Mouse (Mus musculus) intestine, embryonic 14.5 days (tissue): ENCODE results near the gene Gabarapl2. TPM values are rescaled to one million over a fixed set of nuclear protein-coding genes. Genes with fewer than 3 reads are reported as not detected.
A peak's percentile ranks its signal among the peaks of the same experiment; 100 is the strongest.
"Not testable (repeated sequence)": the region's sequence is repeated elsewhere in the genome, so short reads cannot be mapped to it uniquely, and the experiment has no call there.

ENCODE experiments used
- ATAC-seq: fragments of 200-750 bp; cut with Nextera tagmentation; replicated peaks from 2 replicates; pipeline ENCODE4 v1.8.0; 2017; ENCODE audit warnings: low read depth, moderate number of reproducible peaks, moderate TSS enrichment, moderate library complexity; ENCODE audit not compliant: low FRiP score, low TSS enrichment
- DNase-seq: peaks from one replicate; pipeline ENCODE4 v3.0.0-alpha.2; 2018; ENCODE audit warnings: low spot score
- H3K27ac ChIP-seq: fragments of 300-500 bp; sonication (generic); 2 replicates; pipeline ENCODE4 v1.5.1; 2014; ENCODE audit warnings: low read depth, mild to moderate bottlenecking, control low read depth
- H3K27me3 ChIP-seq: fragments of 300-500 bp; sonication (generic); replicated peaks from 2 replicates; pipeline ENCODE4 v1.6.1; 2014; ENCODE audit warnings: low read length, control low read depth; ENCODE audit not compliant: control insufficient read depth, insufficient read depth
- H3K36me3 ChIP-seq: fragments of 300-500 bp; sonication (generic); 2 replicates; pipeline ENCODE4 v1.6.1; 2014; ENCODE audit warnings: low read length, control low read depth; ENCODE audit not compliant: control insufficient read depth, insufficient read depth
- H3K4me1 ChIP-seq: fragments of 300-500 bp; sonication (generic); replicated peaks from 2 replicates; pipeline ENCODE4 v1.6.1; 2014; ENCODE audit warnings: low read length, control low read depth, mixed read lengths; ENCODE audit not compliant: control insufficient read depth, insufficient read depth
- H3K4me2 ChIP-seq: fragments of 300-500 bp; sonication (generic); 2 replicates; pipeline ENCODE4 v1.6.1; 2014; ENCODE audit warnings: low read length
- H3K4me3 ChIP-seq: fragments of 300-500 bp; sonication (generic); 2 replicates; pipeline ENCODE4 v1.5.1; 2014; ENCODE audit warnings: low read depth, low read length, control low read depth, mixed read lengths
- H3K9ac ChIP-seq: fragments of 300-500 bp; sonication (generic); 2 replicates; pipeline ENCODE4 v1.6.1; 2014; ENCODE audit warnings: mild to moderate bottlenecking, low read length
- H3K9me3 ChIP-seq: fragments of 300-500 bp; sonication (generic); 2 replicates; pipeline ENCODE4 v1.6.1; 2016; ENCODE audit warnings: low read length, control low read depth; ENCODE audit not compliant: control insufficient read depth
- WGBS: fragments of 180-500 bp; shearing (Covaris S2); extraction: QIAGEN DNeasy Blood & Tissue Kit; methylation state at CpG from one replicate; pipeline ENCODE4 v1.1.7; 2014; 5-methylcytosine and 5-hydroxymethylcytosine counted together
- polyA plus RNA-seq: library from polyadenylated mRNA; unstranded; fragments of >200 nt; fragmentation: Nextera tagmentation; extraction: Ambion mirVana; gene quantifications from 2 replicates; pipeline ENCODE4 v1.2.1, GENCODE M21; 2014

The Gabarapl2 gene
- polyA plus RNA-seq, 1 experiment from 2014 or later, result 182 TPM

DNA sequence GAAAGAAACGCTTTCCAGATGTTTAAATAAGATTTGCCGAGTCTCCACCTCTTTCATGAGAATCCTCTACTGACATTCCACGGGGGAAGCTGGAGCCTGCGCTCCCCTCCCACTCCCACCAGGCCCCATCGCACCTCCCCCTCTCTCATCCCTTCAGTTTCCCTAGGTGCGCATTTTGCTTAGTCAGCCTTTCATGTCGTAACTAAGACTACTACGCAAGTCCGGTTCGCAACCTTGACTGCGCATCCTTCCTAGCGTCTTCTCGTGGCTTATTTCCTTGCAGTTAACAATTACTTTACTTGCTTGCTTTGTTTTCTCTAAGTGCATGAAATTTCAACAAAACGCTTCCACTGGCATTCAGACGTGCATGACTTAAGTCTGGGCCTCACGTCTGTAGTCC lies 8.8 kb upstream of the Gabarapl2 start:
- Histone ChIP-seq H3K27me3 (no peaks in the 10 kb centered on the region), H3K4me2 (peak overlapping the region; percentile 87; the same call in 1 of the 2 replicates), H3K4me3 (no peak overlapping the region), H3K9ac (no peak overlapping the region), H3K36me3 (no peaks in the 10 kb centered on the region), H3K9me3 (no peaks in the 10 kb centered on the region), H3K27ac (no peak overlapping the region), H3K4me1 (peaks cover 10% of the 10 kb centered on the region)
- ATAC-seq, result no peak
- 69% methylated on average over 16 of the region's 16 CpGs for WGBS
- no peak for DNase-seq

DNA sequence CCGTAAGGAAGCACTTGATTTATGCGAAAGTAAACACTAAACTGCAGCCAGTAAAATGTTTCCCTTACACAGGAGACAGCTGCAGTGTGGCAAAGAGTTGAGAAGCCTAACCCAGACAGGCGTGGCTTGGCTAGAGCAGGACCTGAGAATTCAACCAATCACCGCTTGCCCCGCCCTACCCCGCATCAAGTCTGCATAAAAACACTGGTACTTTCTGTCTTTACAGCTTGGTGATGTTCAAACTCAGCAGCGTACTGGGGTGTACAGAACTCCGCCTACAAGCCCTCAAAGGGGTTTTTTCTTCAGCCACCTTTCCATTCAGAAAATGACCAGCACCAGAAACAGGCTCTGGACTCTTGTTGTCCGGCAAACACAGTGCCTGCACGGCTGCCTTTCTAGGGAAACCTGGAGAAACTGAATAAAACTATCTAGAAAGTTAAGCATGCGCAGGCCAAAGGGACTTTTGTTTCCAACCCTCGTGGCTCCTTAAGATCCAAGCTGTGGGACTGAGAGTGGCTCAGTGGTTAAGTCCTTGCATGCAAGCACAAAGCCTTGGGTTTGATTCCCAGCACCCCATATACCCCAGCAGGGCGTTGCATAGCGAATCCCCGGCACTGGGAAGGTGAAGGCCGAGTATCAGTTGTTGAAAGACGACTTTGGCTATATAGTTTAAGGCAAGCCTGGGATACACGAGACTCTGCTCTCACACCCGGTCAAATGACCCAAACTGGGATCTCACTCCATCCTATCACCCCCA lies 7.7 kb upstream of the Gabarapl2 start:
- peak overlapping the region; percentile 63 for H3K4me3 ChIP-seq
- ATAC-seq, result peak; percentile 52; the same call in 1 of the 2 replicates
- peaks cover 10% of the 10 kb centered on the region for H3K4me1 ChIP-seq
- H3K4me2 ChIP-seq, result peak overlapping the region; percentile 87
- DNase-seq, result peak; percentile 67
- H3K36me3 ChIP-seq, result no peaks in the 10 kb centered on the region
- H3K27me3 ChIP-seq, result no peaks in the 10 kb centered on the region
- H3K9me3 ChIP-seq, result no peaks in the 10 kb centered on the region
- H3K27ac ChIP-seq, result peak overlapping the region; percentile 69; the same call in 1 of the 2 replicates
- 30% methylated on average over 19 of the region's 19 CpGs for WGBS
- peak overlapping the region; percentile 57; the same call in 1 of the 2 replicates for H3K9ac ChIP-seq

- H3K27me3 ChIP-seq, result no peaks in the 10 kb centered on the region
- H3K9me3 ChIP-seq, result no peaks in the 10 kb centered on the region
- peak within 1 kb of the TSS; percentile 63 for H3K4me3 ChIP-seq
- H3K4me1 ChIP-seq, result peaks cover 10% of the 10 kb centered on the region
- H3K27ac ChIP-seq, result peak within 1 kb of the TSS; percentile 69
- no peaks in the 10 kb centered on the region for H3K36me3 ChIP-seq
- peak within 1 kb of the TSS; percentile 87 for H3K4me2 ChIP-seq
- 1% methylated on average over 53 of the region's 53 CpGs for WGBS
- peak; percentile 87 for DNase-seq
- peak; percentile 98 for ATAC-seq
- peak within 1 kb of the TSS; percentile 57 for H3K9ac ChIP-seq
Observed at GRCm38 (mm10) chr8:111933348-111934076, 7.0 kb upstream of the Gabarapl2 start, which contains the start of gene Tmem231. TSS of gene Tmem231 (minus strand) at chr8:111933881.

DNA sequence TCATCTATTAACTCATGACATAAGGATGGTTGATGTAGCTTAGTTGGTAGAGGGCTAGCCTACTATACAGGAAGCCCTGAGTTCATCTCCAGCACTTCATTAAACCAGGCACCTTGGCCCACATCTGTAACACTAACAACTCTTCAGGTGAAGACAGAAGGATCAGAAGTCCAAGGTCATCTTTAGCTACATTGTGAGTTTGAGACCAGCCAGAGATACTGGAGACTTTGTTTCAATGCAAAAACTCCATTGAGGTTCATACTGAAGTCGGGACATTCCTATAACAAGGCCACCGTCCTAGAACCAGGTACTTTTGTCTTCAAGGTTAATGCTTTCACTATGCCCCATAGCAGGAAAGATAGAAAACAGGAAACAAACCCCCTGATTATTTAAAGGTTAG lies 6.3 kb upstream of the Gabarapl2 start:
- peaks cover 10% of the 10 kb centered on the region for H3K4me1 ChIP-seq
- H3K27ac ChIP-seq, result no peak overlapping the region
- no peaks in the 10 kb centered on the region for H3K36me3 ChIP-seq
- H3K9me3 ChIP-seq, result no peaks in the 10 kb centered on the region
- DNase-seq (no peak), ATAC-seq (no peak; the same call in 1 of the 2 replicates)
- H3K4me3 ChIP-seq, result no peak overlapping the region
- H3K4me2 ChIP-seq, result peak overlapping the region; percentile 87
- H3K27me3 ChIP-seq, result no peaks in the 10 kb centered on the region
- WGBS, result 89% methylated on average over 2 of the region's 2 CpGs
- no peak overlapping the region for H3K9ac ChIP-seq

- Histone ChIP-seq H3K4me3 (no peak overlapping the region), H3K9me3 (no peaks in the 10 kb centered on the region), H3K9ac (no peak overlapping the region), H3K27ac (no peak overlapping the region), H3K27me3 (no peaks in the 10 kb centered on the region), H3K4me1 (peaks cover 11% of the 10 kb centered on the region), H3K36me3 (peaks cover 3% of the 10 kb centered on the region; the same call in 1 of the 2 replicates), H3K4me2 (no peak overlapping the region)
- ATAC-seq (no peak), DNase-seq (no peak)
- 73% methylated on average over 3 of the region's 3 CpGs for WGBS
Observed at GRCm38 (mm10) chr8:111937184-111937583, 3.3 kb upstream of the Gabarapl2 start.

GRCm38 (mm10) chr8:111938076-111938985 lies 2.2 kb upstream of the Gabarapl2 start:
- H3K27ac ChIP-seq, ATAC-seq, DNase-seq, H3K27me3 ChIP-seq, H3K9ac ChIP-seq, H3K4me1 ChIP-seq, H3K4me2 ChIP-seq, H3K4me3 ChIP-seq, H3K9me3 ChIP-seq: not testable (repeated sequence)
- peaks cover 11% of the 10 kb centered on the region; the same call in 1 of the 2 replicates for H3K36me3 ChIP-seq
- 91% methylated on average over 8 of the region's 9 CpGs for WGBS

- Histone ChIP-seq H3K9me3 (no peaks in the 10 kb centered on the region), H3K9ac (peak overlapping the region; percentile 34), H3K4me2 (peak overlapping the region; percentile 69), H3K36me3 (peaks cover 24% of the 10 kb centered on the region), H3K4me3 (peak overlapping the region; percentile 98), H3K27me3 (no peaks in the 10 kb centered on the region), H3K27ac (peak overlapping the region; percentile 34; the same call in 1 of the 2 replicates), H3K4me1 (peaks cover 6% of the 10 kb centered on the region; the same call in 1 of the 2 replicates)
- DNase-seq (peak; percentile 76), ATAC-seq (peak; percentile 86)
- WGBS, result 5% methylated on average over 10 of the region's 10 CpGs
Observed at GRCm38 (mm10) chr8:111939516-111940142, 874 bp upstream of the Gabarapl2 start.
